Mouse (Mus musculus): ENCODE results near the gene Ssbp2.

DNA sequence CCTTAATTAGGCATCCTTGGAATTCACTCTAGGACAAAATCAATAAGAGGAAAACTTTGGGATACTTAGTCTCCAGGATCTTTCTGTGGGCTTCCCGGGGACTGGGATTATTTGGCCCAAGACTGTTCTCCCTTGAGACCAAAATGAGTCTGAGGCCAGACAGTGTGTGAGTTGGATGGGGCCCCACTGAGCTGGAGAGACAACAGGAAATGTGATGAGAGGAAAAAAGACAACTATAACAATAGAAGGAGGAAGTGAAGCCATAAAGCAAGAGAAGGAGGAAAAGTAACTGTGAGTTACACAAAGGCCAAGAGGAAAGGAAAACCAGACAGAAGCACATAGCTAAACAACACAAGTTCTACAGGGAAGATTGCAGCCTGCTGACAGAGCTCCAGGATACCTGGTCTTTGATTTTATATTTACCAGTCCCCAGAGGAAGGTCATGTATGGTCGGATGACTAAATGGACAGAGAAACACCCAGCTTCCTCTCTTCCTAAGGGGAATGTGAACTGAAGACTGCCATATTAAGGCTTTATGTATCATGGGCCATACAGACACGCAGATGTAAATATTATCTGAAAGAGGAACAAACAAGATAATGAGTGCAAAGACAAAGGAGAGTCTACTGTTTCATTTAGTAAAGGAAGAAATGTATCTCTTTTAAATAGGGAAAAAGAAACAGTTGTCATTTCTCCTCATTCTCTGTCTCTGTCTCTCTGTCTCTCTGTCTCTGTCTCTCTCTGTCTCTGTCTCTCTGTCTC lies 8.5 kb upstream of the Ssbp2 start:
- TF ChIP-seq EP300 (IDR thresholded peaks at IDR 0.05; ENCODE audit: low read depth in 1 of 2, low read length in 2 of 2): peak; percentile 47 to 52; a peak in 3 of 4 replicates
- TF ChIP-seq E2F4 (IDR thresholded peaks at IDR 0.05; ENCODE audit: borderline replicate concordance, low read depth, low read length): no peak
- TF ChIP-seq CHD1 (IDR thresholded peaks at IDR 0.05; ENCODE audit: low read depth, low read length): no peak
- peak; percentile 65 for TF ChIP-seq GATA1 (IDR thresholded peaks at IDR 0.05; ENCODE audit: low read depth, low read length)
- TF ChIP-seq CTCF (IDR thresholded peaks at IDR 0.05 in 2 of 3, conservative IDR thresholded peaks at IDR 0.05 in 1 of 3; ENCODE audit: control insufficient read depth in 1 of 3, insufficient read depth in 1 of 3, low read depth in 2 of 3, low read length in 3 of 3, poor library complexity in 1 of 3, severe bottlenecking in 1 of 3): no peak
- no peak for TF ChIP-seq USF1 (IDR thresholded peaks at IDR 0.05; ENCODE audit: low read depth, low read length)
- no peak for TF ChIP-seq POLR2A (IDR thresholded peaks at IDR 0.05; ENCODE audit: control insufficient read depth in 1 of 2, insufficient read depth in 1 of 2, low read depth in 1 of 2, low read length in 2 of 2, poor library complexity in 1 of 2)
- TF ChIP-seq KAT2A (conservative IDR thresholded peaks at IDR 0.05; ENCODE audit: low read depth, low read length): no peak
- TF ChIP-seq ELF1 (IDR thresholded peaks at IDR 0.05; ENCODE audit: low read depth, low read length): no peak
- no peak for TF ChIP-seq ETS1 (IDR thresholded peaks at IDR 0.05; ENCODE audit: low read depth, low read length)
- no peak for TF ChIP-seq MAZ (IDR thresholded peaks at IDR 0.05; ENCODE audit: low read depth, low read length)

Data from MEL (cell line).